Mouse (Mus musculus): ENCODE measurements at regions not wholly inside any gene's neighbourhood (a gene's known extent, or its start where the extent isn't known, plus 50 kb on each side); places are given as distances from the start of the nearest gene placed in this dataset.

GRCm38 (mm10) chr14:100361346-100362029 is 77.0 kb upstream of the Klf12 start:
- Histone ChIP-seq H3K9me3 (ENCODE audit: low read length) (no peaks in the 10 kb centered on the region), H3K36me3 (ENCODE audit: insufficient read depth, low read length) (no peaks in the 10 kb centered on the region), H3K4me3 (ENCODE audit: low read length) (no peak overlapping the region), H3K4me1 (ENCODE audit: insufficient read depth, low read length) (peaks cover 1% of the 10 kb centered on the region; the same call in 1 of the 2 replicates), H3K4me2 (ENCODE audit: low read depth, low read length) (no peak overlapping the region), H3K27ac (no peak overlapping the region), H3K9ac (replicated peaks; ENCODE audit: low read length) (no peak overlapping the region), H3K27me3 (ENCODE audit: insufficient read depth, low read length) (no peaks in the 10 kb centered on the region)
- ATAC-seq (no peak), DNase-seq (ENCODE audit: low spot score) (no peak)
- WGBS: 100% methylated on average over 1 of the region's 1 CpGs
- no peak for TF ChIP-seq CTCF (IDR thresholded peaks at IDR 0.05; ENCODE audit: low read depth)

GRCm38 (mm10) chr14:100359881-100360280 is 75.4 kb upstream of the Klf12 start:
- H3K27ac ChIP-seq: no peak overlapping the region
- no peaks in the 10 kb centered on the region for H3K4me1 ChIP-seq (ENCODE audit: insufficient read depth, low read length)
- H3K9me3 ChIP-seq (ENCODE audit: low read length): no peaks in the 10 kb centered on the region
- DNase-seq (ENCODE audit: low spot score) (no peak), ATAC-seq (no peak)
- no peak overlapping the region for H3K4me3 ChIP-seq (ENCODE audit: low read length)
- H3K4me2 ChIP-seq (ENCODE audit: low read depth, low read length): no peak overlapping the region
- no peak overlapping the region for H3K9ac ChIP-seq (replicated peaks; ENCODE audit: low read length)
- no peak for TF ChIP-seq CTCF (IDR thresholded peaks at IDR 0.05; ENCODE audit: low read depth)
- H3K27me3 ChIP-seq (ENCODE audit: insufficient read depth, low read length): no peaks in the 10 kb centered on the region
- 70% methylated on average over 3 of the region's 3 CpGs for WGBS
- H3K36me3 ChIP-seq (ENCODE audit: insufficient read depth, low read length): no peaks in the 10 kb centered on the region

DNA sequence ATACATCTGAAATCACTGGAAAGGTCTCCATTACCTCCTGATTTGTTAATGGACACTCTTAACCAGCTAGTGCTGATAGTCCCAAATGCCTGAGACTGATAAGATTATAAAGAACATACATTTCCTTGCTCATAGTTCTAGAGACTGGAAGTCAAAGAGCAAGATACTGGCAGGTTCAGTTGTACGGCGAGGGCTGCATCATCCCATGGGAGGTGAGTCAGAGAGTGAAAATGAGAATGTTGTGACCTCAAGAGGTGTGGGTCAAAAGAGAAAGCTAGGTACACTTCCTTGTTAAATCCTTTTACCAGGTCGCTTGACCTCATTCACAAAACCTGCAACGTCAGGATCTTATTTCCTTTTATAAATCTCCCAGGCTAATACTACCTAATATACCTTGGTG is 72.7 kb upstream of the Klf12 start:
- ATAC-seq (no peak), DNase-seq (ENCODE audit: low spot score) (no peak)
- H3K4me1 ChIP-seq (ENCODE audit: insufficient read depth, low read length): no peaks in the 10 kb centered on the region
- H3K9ac ChIP-seq (replicated peaks; ENCODE audit: low read length): no peak overlapping the region
- no peaks in the 10 kb centered on the region for H3K36me3 ChIP-seq (ENCODE audit: insufficient read depth, low read length)
- H3K4me3 ChIP-seq (ENCODE audit: low read length): no peak overlapping the region
- 87% methylated on average over 4 of the region's 4 CpGs for WGBS
- H3K27ac ChIP-seq: no peak overlapping the region
- no peak overlapping the region for H3K4me2 ChIP-seq (ENCODE audit: low read depth, low read length)
- H3K9me3 ChIP-seq (ENCODE audit: low read length): no peaks in the 10 kb centered on the region
- no peaks in the 10 kb centered on the region for H3K27me3 ChIP-seq (ENCODE audit: insufficient read depth, low read length)
- TF ChIP-seq CTCF (IDR thresholded peaks at IDR 0.05; ENCODE audit: low read depth): no peak

DNA sequence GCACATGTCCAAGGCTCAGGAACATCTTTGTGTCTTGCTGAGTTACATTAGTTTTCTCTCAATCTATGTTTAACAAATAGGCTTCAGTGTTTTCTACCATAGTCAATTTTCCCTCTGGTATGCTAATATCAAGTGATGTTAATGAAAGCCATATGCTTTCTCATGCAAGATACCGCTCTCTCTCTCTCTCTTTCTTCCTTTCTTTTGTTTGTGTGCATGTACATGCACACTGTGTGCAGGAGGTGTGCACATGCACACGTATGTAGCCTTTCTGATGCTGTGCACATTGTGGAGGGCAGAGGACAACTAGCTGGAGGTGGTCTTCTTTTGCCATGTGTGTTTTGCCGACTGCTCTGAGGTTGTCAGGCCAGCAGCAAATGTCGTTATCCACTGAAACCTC is 69.0 kb upstream of the Klf12 start:
- TF ChIP-seq CTCF (IDR thresholded peaks at IDR 0.05; ENCODE audit: low read depth): no peak
- DNase-seq (ENCODE audit: low spot score): no peak
- ATAC-seq: no peak
- H3K4me2 ChIP-seq (ENCODE audit: low read depth, low read length): no peak overlapping the region
- H3K27me3 ChIP-seq (ENCODE audit: insufficient read depth, low read length): no peaks in the 10 kb centered on the region
- no peak overlapping the region for H3K27ac ChIP-seq
- no peak overlapping the region for H3K9ac ChIP-seq (replicated peaks; ENCODE audit: low read length)
- no peak overlapping the region for H3K4me3 ChIP-seq (ENCODE audit: low read length)
- H3K36me3 ChIP-seq (ENCODE audit: insufficient read depth, low read length): no peaks in the 10 kb centered on the region
- WGBS: 86% methylated on average over 4 of the region's 4 CpGs
- H3K9me3 ChIP-seq (ENCODE audit: low read length): no peaks in the 10 kb centered on the region
- no peaks in the 10 kb centered on the region for H3K4me1 ChIP-seq (ENCODE audit: insufficient read depth, low read length)

GRCm38 (mm10) chr14:100352961-100353452 is 68.5 kb upstream of the Klf12 start:
- Histone ChIP-seq H3K36me3 (ENCODE audit: insufficient read depth, low read length) (no peaks in the 10 kb centered on the region), H3K4me1 (ENCODE audit: insufficient read depth, low read length) (no peaks in the 10 kb centered on the region), H3K4me2 (ENCODE audit: low read depth, low read length) (no peak overlapping the region), H3K4me3 (ENCODE audit: low read length) (no peak overlapping the region), H3K27ac (no peak overlapping the region), H3K27me3 (ENCODE audit: insufficient read depth, low read length) (no peaks in the 10 kb centered on the region), H3K9me3 (ENCODE audit: low read length) (no peaks in the 10 kb centered on the region), H3K9ac (replicated peaks; ENCODE audit: low read length) (no peak overlapping the region)
- WGBS: 46% methylated on average over 4 of the region's 4 CpGs
- no peak for TF ChIP-seq CTCF (IDR thresholded peaks at IDR 0.05; ENCODE audit: low read depth)
- no peak for DNase-seq (ENCODE audit: low spot score)
- ATAC-seq: no peak

GRCm38 (mm10) chr14:100351004-100351403 is 66.5 kb upstream of the Klf12 start:
- Histone ChIP-seq H3K36me3 (ENCODE audit: insufficient read depth, low read length) (no peaks in the 10 kb centered on the region), H3K4me3 (ENCODE audit: low read length) (no peak overlapping the region), H3K27me3 (ENCODE audit: insufficient read depth, low read length) (no peaks in the 10 kb centered on the region), H3K9ac (replicated peaks; ENCODE audit: low read length) (no peak overlapping the region), H3K27ac (no peak overlapping the region), H3K4me1 (ENCODE audit: insufficient read depth, low read length) (no peaks in the 10 kb centered on the region), H3K4me2 (ENCODE audit: low read depth, low read length) (no peak overlapping the region), H3K9me3 (ENCODE audit: low read length) (no peaks in the 10 kb centered on the region)
- WGBS: 93% methylated on average over 7 of the region's 7 CpGs
- no peak for TF ChIP-seq CTCF (IDR thresholded peaks at IDR 0.05; ENCODE audit: low read depth)
- no peak for DNase-seq (ENCODE audit: low spot score)
- no peak for ATAC-seq

GRCm38 (mm10) chr14:100350021-100350790 is 65.7 kb upstream of the Klf12 start:
- Histone ChIP-seq H3K27ac (no peak overlapping the region), H3K4me1 (ENCODE audit: insufficient read depth, low read length) (no peaks in the 10 kb centered on the region), H3K36me3 (ENCODE audit: insufficient read depth, low read length) (no peaks in the 10 kb centered on the region), H3K9me3 (ENCODE audit: low read length) (no peaks in the 10 kb centered on the region), H3K27me3 (ENCODE audit: insufficient read depth, low read length) (no peaks in the 10 kb centered on the region), H3K4me2 (ENCODE audit: low read depth, low read length) (no peak overlapping the region), H3K9ac (replicated peaks; ENCODE audit: low read length) (no peak overlapping the region), H3K4me3 (ENCODE audit: low read length) (no peak overlapping the region)
- DNase-seq (ENCODE audit: low spot score) (no peak), ATAC-seq (no peak)
- 78% methylated on average over 9 of the region's 9 CpGs for WGBS
- no peak for TF ChIP-seq CTCF (IDR thresholded peaks at IDR 0.05; ENCODE audit: low read depth)

All from hindbrain, postnatal 0 days (tissue).